Mouse (Mus musculus) spleen, embryonic (tissue): ENCODE data around the gene Fuk.

Experiments used
- CTCF ChIA-PET: fragments of 350-600 bp; sonication (Branson Sonifier 250); formaldehyde crosslinking; loops from one replicate; lab custom pipeline; 2022; lab: Charles Lee

Gene Fuk

DNA sequence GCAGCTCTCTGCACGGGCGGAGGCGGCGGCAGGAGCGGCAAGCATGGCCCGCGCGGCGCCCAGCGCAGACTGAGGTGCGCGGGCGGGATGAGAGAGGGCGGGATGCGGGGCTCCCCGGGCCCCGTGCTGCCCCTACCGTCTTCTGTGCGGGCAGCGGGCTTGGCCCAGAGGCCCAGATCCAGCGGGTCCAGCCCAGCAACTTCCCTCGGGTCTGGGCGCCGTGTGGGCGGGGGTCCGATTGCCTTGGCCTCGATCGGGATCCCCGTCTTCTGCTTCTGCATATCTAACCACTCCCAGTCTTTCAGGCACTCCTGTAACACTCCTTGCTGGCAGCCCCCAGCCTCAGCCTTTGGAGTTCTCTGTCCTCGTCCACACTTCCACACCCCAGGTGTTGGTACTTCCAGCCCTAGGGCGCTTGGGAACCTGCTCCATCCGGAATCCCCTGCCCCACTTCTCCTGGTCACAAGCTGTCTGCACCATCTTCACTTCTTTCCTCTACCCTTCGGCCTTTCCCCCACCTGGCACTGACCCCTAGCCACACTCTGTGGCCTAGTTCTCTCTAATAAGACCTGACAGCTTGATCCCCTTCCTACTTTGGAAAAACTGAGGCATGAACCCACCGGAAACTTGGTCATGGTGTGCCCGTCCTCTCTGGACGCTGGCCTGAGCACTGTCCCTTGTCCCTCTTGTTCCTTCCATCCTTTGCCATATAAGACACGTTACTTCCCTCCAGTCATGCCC is 17.9 kb upstream of the Fuk start:
- CTCF ChIA-PET: no interaction called here

DNA sequence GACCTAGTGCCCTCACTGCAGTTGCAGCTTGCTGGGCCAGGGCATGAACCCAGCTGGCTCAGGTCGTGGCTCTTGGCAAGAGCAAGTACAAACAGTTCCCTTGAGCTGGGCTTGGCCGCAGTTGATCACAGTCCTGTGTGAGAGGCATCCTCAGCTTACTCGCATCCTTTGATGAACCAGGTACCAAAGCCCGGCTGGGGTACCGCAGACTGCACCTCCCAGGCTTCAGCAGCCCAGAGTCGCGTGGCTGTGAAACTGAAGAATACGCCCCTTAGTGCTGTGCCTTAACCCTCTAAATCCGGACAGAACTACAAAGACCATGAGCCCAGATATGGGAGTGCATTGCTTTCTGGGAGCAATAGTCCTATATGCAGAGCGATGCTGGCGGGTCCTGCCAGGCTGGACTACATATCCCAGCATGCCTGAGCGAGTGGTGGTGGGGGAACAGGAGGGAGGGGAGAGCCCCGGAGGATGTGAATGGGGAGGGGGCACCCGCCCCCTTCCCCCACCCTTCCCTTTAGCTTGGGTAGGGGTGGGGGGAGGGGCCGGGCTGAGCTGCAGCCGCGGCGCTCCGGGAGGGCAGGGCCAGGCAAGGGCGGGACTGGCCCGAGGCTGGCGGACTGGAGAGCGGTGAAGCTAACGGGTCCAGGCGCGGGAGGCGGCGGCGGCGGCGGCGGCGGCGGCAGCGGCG is 17.2 kb upstream of the Fuk start, which contains the start of gene St3gal2:
TSS of gene St3gal2 (plus strand) at position 582 of the 691 bp plus-strand sequence.
- CTCF ChIA-PET: no interaction called here

DNA sequence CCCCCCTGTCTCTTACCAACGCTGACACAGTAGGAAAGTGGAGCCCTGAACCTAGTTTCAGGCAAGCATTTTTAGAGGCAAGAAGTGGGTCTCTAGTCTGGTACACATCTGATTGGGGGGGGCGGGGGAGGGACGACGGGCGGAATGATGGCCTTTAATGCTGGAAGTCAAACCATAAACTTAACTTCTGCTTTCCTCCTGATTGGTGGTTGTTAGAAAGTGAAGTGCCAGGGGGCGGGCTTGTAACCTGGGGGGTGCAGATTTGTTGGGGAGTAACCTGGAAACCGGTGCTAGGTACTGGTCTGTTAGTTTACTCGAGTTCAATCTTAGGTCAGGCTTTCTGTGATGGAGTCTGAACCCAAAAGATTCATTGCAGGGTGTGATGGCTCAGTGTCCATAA is 16.2 kb upstream of the Fuk start:
- CTCF ChIA-PET: interaction anchor here (0.5 kb wide), 1 partner anchor 26 kb away, joined by 6 read pairs; no protein-coding TSS in a partner anchor

DNA sequence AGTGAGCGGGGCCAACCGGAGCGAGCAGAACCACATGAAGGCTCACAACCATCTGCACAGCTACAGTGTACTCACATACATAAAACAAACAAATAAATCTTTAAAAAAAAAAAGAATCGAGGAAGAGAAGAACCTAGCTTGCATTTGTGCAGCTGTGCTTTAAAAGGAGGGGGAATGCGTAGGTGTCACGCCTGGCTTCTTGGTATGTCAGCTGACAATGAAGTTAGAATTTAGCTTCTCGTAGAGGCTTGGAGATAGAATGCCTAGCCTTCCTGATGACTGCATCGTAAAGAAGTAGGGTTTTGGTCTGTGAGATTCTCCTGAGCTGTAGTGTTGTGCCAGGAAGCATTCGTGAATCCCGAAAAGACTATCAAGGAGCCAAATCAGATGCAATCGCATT is 15.7 kb upstream of the Fuk start:
- CTCF ChIA-PET: interaction anchor here (0.5 kb wide), 1 partner anchor 26 kb away, joined by 6 read pairs; no protein-coding TSS in a partner anchor

DNA sequence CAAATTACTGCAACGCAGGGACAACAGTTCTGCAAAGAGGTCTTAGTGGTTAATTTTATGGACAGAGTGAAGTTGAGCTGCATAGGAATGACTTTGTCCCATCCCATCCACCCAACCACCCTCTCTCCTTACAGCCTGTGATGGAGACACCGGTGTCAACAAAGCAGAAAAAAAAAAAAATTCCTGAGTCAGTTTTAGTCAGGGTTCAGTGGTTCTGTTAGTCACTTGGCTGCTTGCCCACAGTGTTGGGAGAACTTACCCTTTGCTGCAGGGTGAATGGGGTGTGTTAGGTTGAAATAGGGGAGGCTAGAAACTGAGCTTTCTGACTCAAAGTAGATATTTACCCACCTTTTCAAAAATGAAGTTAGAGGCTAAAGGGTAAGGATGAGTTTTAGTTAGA is 15.1 kb upstream of the Fuk start:
- CTCF ChIA-PET: no interaction called here

DNA sequence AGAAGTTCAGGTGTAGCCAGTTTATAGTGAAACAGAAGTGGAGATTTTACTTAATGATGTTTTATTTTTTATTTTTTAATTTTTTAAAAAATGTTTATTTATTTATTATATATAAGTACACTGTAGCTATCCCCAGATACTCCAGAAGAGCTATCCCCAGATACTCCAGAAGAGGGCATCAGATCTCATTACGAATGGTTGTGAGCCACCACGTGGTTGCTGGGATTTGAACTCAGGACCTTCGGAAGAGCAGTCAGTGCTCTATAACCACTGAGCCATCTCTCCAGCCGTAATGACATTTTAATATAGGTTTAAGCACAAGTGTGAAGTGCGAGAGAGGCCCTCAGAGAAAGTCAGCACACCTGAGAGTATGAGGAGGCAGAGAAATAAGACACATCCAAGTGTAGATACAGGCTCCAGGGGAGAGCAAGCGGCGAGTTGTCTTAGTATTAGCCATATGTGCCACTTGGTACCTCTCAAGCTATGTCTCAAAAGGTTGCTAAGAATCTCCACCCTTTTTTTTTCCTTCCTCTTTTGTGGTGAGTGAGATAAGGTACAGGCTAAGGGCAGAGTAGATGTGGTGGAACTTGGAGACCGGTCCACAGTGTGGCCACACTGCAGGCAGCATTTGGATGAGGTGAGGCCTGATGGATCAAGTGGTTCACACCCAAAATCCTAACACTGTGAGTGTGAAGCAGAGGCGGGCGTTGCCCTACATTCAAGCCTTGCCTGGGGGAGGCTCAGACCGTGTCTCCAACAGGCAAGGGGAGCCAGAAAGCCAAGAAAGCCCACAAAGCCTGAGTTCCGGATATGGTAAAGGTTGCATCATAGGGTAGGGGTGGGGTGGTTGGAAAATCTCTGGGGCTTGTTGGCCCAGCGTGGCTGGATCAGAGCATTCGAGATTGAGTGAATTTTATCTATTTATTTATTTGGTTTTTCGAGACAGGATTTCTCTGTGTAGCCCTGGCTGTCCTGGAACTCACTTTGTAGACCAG is 9.6 kb upstream of the Fuk start:
- CTCF ChIA-PET: no interaction called here

DNA sequence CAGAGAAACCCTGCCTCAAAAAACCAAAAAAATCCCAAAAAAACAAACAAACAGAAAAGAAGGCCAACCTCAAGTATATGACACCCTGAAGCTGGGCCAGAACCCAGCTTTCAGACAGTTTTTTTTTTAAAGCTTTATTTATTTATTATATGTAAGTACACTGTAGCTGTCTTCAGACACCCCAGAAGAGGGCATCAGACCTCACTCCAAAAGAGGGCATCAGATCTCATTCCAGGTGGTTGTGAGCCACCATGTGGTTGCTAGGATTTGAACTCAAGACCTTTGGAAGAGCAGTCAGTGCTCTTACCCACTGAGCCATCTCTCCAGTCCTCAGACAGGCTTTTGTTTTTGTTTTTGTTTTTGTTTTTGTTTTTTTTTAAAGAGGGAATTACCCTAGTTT is 7.6 kb upstream of the Fuk start:
- CTCF ChIA-PET: interaction anchor here (0.7 kb wide), 1 partner anchor 139 kb away, joined by 3 read pairs; no protein-coding TSS in a partner anchor

DNA sequence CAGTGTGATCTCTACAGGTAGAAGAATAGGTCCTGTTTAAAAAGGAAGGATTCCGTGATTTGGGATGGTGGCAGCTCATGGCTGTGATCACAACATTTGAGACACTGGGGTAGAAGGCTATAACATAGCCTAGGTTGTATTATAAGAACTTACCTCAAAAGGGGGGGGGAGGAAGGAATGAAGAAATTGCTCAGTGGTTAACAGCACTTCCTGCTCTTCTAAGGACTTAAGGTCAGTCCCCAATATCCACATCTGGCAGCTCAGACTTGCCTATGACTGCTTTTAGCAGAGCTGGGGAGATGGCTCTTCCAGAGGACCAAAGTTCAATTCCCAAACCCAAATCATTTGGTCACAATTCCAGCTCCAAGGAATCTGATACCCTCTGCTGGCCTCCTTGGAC is 4.4 kb upstream of the Fuk start:
- CTCF ChIA-PET: interaction anchor here (0.6 kb wide), 1 partner anchor 61 kb away, joined by 3 read pairs; no protein-coding TSS in a partner anchor

DNA sequence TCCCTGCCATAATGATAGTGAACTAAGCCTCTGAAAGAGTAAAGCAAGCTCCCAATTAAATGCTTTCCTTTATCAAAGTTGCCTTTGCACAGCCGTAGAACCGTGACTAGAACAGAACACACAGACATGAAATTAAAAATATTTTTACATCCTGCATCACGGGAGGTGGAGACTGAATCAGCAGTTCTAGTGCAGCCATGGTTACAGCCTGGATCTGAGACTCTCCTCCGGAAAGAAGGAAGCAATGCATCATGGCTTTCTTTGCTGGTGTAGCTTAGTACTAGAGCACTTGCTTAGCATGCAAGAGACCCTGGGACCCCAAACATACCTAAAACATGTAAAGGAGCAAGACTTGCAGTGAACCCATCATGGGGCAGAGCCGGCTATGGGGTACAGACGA is 3.1 kb upstream of the Fuk start:
- CTCF ChIA-PET: interaction anchor here (0.6 kb wide), 1 partner anchor 60 kb away, joined by 3 read pairs; no protein-coding TSS in a partner anchor

DNA sequence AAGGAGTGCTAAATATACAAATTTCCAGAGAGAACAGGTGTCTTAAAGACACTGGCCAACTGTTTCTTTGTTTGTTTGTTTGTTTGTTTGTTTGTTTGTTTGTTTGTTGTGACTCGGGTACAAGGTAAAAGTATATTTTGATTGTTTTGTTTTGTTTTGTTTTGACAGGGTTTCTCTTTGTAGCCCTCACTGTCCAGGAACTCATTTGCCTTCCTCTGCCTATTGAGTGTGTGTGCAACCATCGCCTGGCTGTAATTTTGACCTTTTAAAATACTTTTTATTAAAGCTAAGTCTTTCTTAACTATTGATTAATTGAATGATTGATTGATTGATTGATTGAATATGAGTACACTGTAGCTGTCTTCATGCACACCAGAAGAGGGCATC is 284 bp upstream of the Fuk start:
- CTCF ChIA-PET: no interaction called here

DNA sequence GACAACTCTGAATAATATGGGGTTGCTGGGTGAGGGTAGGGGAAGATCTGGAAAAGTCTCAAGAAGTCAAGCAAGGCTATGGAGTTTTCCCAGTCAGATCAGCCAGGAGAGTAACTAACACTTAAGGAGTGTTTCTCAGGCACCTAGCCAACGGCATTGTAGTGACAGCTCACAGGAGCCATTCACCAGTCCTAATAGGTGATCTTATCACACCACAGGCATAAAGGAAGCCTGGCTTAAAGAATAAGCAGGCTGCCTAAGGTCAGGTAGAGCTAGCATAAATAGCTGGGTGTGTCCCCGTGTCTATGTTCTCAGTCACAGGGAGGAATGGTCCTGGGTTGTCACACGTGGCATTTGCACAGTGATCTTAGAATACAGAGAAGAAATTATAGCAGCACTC is 1.2 kb downstream of the Fuk start:
- CTCF ChIA-PET: no interaction called here

DNA sequence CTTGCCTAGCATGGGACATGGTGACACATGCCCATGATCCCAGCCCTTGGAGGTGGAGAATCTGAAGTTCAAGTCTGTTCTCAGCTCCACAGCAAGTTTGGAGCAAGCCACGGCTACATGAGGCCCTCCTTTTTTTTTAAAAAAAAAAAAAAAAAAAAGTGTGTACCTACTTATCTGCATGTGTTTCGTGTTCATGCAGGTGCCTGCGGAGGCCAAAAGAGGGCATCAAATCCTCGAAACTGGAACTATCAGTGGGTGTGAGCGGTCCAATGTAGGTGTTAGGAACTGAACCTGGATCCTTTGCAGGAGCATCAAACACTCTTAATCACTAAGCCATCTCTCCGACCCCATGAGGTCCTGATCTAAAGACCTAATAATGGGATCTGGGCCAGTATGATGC is 4.8 kb downstream of the Fuk start:
- CTCF ChIA-PET: no interaction called here

DNA sequence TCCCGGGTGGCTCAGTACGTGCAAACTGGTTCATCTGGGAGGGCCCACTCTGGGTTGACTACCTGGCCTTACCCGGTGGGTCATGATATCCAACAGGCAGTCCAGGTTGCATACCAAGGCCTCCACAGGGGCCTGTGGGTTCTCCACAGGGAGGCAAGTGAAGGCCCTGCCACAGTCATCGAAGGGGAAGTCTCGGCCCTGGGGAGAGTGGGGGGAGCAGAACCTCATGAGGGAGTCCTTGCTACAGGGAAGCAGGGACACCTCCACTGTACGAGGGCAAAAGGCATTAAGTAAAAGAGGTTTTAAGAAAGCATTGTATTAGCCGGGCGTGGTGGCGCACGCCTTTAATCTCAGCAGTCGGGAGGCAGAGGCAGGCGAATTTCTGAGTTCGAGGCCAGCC is 6.5 kb downstream of the Fuk start:
- CTCF ChIA-PET: no interaction called here

DNA sequence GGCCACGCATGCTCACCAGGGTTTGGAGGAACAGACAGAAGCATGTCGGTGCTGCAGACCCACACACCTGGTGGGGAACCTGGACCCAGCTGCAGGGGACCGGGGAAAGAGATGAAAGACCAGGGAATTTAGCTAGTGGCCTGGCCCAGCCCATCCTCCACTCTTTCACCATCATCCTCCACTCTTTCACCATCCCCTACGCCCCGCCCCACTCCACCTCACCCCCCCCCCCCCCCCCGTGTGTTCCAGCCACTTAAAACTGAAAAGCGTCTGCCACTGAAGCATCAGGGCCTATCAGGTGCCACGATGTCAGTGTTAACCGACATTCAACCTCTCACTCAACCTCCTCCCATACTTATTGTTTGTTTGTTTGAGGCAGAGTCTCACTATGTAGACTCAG is 7.0 kb downstream of the Fuk start:
- CTCF ChIA-PET: no interaction called here

DNA sequence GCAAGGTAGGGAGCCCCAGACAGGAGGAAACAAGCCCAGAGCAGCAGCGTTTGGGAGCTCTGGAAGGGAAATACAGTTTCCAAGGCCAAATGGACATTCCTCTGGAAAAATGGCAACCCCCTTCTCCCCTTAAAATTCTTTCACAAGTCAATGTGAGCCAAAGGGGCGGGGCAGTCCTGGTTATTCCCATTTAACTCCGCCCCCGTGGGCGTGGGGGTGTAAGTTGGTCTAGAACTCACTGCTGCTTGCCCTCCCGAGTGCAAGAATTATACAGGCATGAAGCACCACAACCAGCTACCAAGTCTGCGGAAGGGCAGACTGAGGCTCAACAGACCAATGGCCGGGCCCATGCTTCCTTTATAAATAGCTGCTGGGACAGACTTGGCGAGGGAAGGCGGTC is 7.4 kb downstream of the Fuk start:
- CTCF ChIA-PET: no interaction called here

DNA sequence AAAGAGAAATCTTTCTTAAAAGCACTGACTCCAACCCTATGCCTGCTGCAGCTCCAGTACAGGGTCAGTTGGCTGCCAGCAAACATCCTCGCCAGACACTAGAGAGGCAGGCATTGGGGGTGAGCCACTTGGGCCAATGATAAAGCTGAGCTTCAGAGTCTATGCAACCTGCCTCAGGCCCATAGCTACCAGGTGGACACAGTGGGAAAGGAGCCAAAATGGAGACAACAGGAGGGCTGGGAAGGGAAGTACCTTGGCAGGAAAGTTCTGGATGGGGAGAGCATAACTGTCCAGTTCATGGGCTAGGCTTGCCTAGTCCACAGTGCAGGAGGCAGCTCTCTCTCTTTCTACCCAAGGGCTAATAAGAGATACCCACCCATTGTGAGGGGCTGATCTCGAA is 9.4 kb downstream of the Fuk start:
- CTCF ChIA-PET: interaction anchor here (0.7 kb wide), 1 partner anchor 25 kb away, joined by 6 read pairs; no protein-coding TSS in a partner anchor

DNA sequence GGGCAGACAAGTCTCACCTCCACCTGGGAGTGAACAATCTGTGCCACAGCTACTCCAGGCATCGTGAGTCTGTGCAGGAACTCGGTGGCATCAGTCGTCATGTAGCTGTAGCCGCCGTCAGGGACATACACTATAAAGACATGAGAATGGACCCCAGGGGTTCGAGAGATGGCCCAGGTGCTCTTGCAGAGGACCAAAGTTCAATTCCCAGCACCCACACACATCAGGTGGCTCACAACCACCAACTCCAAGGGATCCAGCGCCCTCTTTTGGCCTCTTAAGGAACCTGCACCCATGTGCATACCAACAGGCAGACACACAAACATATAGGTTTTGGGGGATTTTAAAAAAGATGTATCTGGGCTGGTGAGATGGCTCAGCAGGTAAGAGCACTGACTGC is 10.2 kb downstream of the Fuk start:
- CTCF ChIA-PET: interaction anchor here (0.7 kb wide), 1 partner anchor 26 kb away, joined by 6 read pairs; no protein-coding TSS in a partner anchor

DNA sequence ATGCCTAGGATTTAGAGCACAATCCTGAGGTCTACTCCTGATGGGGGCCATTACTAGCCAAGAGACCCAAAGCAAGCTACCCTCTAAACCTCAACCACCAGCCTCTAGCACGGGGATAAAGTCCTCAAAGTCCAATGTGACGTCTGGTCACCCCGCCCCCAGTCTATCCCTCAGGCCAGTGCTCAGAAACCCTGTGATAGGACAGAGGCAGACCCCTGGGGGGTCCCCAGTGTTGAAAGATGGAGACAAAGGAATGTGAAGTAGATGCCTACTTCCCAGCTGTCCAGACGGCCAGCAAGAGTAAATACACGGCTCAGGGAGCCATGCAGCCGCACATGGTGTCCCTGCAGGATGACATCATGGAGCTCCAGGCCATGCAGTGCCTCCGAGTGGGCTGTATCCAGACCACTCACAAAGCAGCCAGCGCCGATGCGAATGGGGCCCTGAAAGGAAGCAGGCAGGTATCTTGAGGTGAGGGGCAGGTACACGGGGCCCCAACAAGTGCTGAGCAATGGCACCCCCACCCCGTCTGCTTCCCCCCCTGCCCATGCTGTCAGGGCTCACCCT is 12.3 kb downstream of the Fuk start:
- CTCF ChIA-PET: no interaction called here

DNA sequence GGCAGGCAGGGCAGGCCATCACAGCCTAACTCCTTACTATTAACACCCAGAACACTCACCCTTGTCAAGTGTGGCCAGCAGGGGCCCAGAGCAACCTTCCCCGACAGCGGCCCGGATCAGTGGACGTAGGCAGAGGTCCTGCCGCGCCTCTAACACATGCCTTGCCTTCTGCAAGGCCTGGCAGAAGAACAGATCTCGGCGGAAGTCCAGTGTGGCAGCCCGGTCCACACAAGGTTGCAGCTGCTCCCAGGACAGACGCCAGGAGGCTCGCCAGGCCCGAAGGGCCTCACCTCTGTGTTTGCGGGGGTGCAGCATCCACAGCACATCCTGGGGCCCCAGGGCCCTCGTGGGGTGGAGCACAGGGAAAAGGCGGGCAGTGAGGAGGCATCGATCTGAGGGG is 13.4 kb downstream of the Fuk start:
- CTCF ChIA-PET: no interaction called here

DNA sequence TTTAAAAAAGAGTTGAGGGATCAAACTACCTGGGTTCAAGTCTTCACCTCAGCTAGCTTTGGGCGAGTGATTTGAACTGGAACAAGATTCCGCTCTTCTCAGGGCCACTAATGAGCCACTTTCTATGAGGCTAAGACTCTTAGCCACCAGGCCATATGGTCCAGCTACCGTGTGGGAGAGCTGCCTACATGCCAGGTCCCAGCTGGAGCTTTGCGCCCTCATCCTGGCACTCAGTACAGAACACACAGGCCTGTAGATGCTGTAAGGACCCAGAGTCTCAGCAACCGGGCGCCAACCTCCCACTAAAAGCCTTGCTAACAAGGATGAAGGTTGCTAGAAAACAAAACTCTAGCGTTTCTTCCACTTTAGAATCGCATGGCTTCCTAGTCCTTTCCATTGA is 13.8 kb downstream of the Fuk start:
- CTCF ChIA-PET: no interaction called here

DNA sequence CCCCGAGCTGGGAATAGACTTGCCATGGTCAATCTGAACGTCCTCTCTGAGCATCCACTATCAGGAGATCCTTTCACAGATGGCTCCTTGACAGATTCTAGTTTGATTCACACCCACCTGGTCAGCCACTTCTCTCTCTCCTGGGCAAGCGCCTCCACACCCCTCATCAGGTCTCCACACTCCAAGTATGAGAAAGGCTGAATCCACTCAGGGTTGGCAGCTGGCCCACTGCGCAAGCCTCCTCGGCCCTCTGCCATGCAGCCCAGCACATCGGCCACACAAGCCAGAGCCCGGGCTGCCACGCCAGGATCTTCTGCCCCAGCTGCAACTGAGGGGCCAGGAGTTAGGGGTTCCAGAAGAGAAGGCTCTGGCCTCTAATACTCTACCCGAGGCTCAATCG is 14.7 kb downstream of the Fuk start:
- CTCF ChIA-PET: no interaction called here
